Mouse (Mus musculus) intestine, embryonic 14.5 days (tissue): ENCODE results near the gene Dbndd2. TPM values are rescaled to one million over a fixed set of nuclear protein-coding genes. Genes with fewer than 3 reads are reported as not detected.

Experiments used
- ATAC-seq: fragments of 200-750 bp; cut with Nextera tagmentation; replicated peaks from 2 replicates; pipeline ENCODE4 v1.8.0; 2017; ENCODE audit warnings: low read depth, moderate number of reproducible peaks, moderate TSS enrichment, moderate library complexity; ENCODE audit not compliant: low FRiP score, low TSS enrichment
- DNase-seq: peaks from one replicate; pipeline ENCODE4 v3.0.0-alpha.2; 2018; ENCODE audit warnings: low spot score
- H3K27ac ChIP-seq: fragments of 300-500 bp; sonication (generic); 2 replicates; pipeline ENCODE4 v1.5.1; 2014; ENCODE audit warnings: low read depth, mild to moderate bottlenecking, control low read depth
- H3K27me3 ChIP-seq: fragments of 300-500 bp; sonication (generic); replicated peaks from 2 replicates; pipeline ENCODE4 v1.6.1; 2014; ENCODE audit warnings: low read length, control low read depth; ENCODE audit not compliant: control insufficient read depth, insufficient read depth
- H3K36me3 ChIP-seq: fragments of 300-500 bp; sonication (generic); 2 replicates; pipeline ENCODE4 v1.6.1; 2014; ENCODE audit warnings: low read length, control low read depth; ENCODE audit not compliant: control insufficient read depth, insufficient read depth
- H3K4me1 ChIP-seq: fragments of 300-500 bp; sonication (generic); replicated peaks from 2 replicates; pipeline ENCODE4 v1.6.1; 2014; ENCODE audit warnings: low read length, control low read depth, mixed read lengths; ENCODE audit not compliant: control insufficient read depth, insufficient read depth
- H3K4me2 ChIP-seq: fragments of 300-500 bp; sonication (generic); 2 replicates; pipeline ENCODE4 v1.6.1; 2014; ENCODE audit warnings: low read length
- H3K4me3 ChIP-seq: fragments of 300-500 bp; sonication (generic); 2 replicates; pipeline ENCODE4 v1.5.1; 2014; ENCODE audit warnings: low read depth, low read length, control low read depth, mixed read lengths
- H3K9ac ChIP-seq: fragments of 300-500 bp; sonication (generic); 2 replicates; pipeline ENCODE4 v1.6.1; 2014; ENCODE audit warnings: mild to moderate bottlenecking, low read length
- H3K9me3 ChIP-seq: fragments of 300-500 bp; sonication (generic); 2 replicates; pipeline ENCODE4 v1.6.1; 2016; ENCODE audit warnings: low read length, control low read depth; ENCODE audit not compliant: control insufficient read depth
- WGBS: fragments of 180-500 bp; shearing (Covaris S2); extraction: QIAGEN DNeasy Blood & Tissue Kit; methylation state at CpG from one replicate; pipeline ENCODE4 v1.1.7; 2014; 5-methylcytosine and 5-hydroxymethylcytosine counted together
- polyA plus RNA-seq: library from polyadenylated mRNA; unstranded; fragments of >200 nt; fragmentation: Nextera tagmentation; extraction: Ambion mirVana; gene quantifications from 2 replicates; pipeline ENCODE4 v1.2.1, GENCODE M21; 2014

The Dbndd2 gene
- polyA plus RNA-seq, 1 experiment from 2014 or later, result 9.4 TPM

GRCm38 (mm10) chr2:164441731-164442130, 44.2 kb upstream of the Dbndd2 start:
- Histone ChIP-seq H3K9ac (peak overlapping the region; percentile 10; the same call in 1 of the 2 replicates), H3K4me1 (peaks cover 9% of the 10 kb centered on the region), H3K9me3 (no peaks in the 10 kb centered on the region), H3K27ac (no peak overlapping the region), H3K27me3 (no peaks in the 10 kb centered on the region), H3K4me3 (peak overlapping the region; percentile 70), H3K4me2 (peak overlapping the region; percentile 79), H3K36me3 (no peaks in the 10 kb centered on the region)
- DNase-seq, result no peak
- 30% methylated on average over 7 of the region's 7 CpGs for WGBS
- no peak for ATAC-seq

DNA sequence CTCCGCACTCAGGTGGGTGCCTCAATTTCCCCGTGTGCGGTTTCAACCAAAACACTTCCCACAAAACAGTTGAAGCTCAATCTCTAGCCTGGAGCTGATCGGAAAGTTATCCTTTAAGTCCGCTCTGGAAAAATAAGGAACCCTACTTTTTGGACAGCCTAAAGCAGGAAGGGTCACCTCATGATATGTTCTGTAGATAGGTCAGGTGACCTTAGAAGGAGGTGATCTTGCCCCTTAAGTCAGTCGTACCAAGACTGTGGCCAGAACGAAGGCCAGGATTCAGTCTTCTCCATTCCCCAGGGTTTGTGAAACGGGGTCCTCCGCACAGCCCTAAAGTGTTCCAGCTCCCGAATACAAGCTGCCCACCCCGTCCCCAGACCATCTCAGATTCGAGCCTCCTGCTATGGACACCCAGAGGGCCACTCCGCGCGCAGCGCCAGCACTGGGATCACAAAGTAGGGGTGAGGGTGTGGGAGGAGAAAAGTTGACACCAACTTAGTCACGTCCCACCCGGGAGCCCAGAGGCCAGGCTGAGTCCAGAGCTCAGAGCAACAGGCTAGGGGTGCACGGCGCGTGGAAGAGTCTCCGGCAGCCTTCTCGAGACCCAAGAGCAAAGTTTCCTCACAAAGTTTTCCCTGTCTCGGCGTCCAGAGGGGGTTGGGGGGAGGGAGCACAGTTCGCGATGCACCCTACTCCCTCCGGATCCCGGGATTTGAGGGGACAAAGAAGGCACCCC, 43.4 kb upstream of the Dbndd2 start:
- Histone ChIP-seq H3K4me3 (peak overlapping the region; percentile 70), H3K9me3 (no peaks in the 10 kb centered on the region), H3K9ac (peak overlapping the region; percentile 84), H3K27me3 (no peaks in the 10 kb centered on the region), H3K4me1 (peaks cover 8% of the 10 kb centered on the region; the same call in 1 of the 2 replicates), H3K27ac (peak overlapping the region; percentile 59), H3K4me2 (peak overlapping the region; percentile 79), H3K36me3 (no peaks in the 10 kb centered on the region)
- ATAC-seq, result peak; percentile 42; the same call in 1 of the 2 replicates
- DNase-seq, result peak; percentile 82
- WGBS, result 2% methylated on average over 29 of the region's 29 CpGs

- Histone ChIP-seq H3K4me3 (peak overlapping the region; percentile 70), H3K27ac (peak overlapping the region; percentile 59), H3K4me1 (peaks cover 8% of the 10 kb centered on the region; the same call in 1 of the 2 replicates), H3K9me3 (no peaks in the 10 kb centered on the region), H3K4me2 (peak overlapping the region; percentile 79), H3K9ac (peak overlapping the region; percentile 84), H3K27me3 (no peaks in the 10 kb centered on the region), H3K36me3 (no peaks in the 10 kb centered on the region)
- 0% methylated on average over 24 of the region's 26 CpGs for WGBS
- ATAC-seq (peak; percentile 94), DNase-seq (peak; percentile 96)
Observed at GRCm38 (mm10) chr2:164443051-164443437, 42.9 kb upstream of the Dbndd2 start.

DNA sequence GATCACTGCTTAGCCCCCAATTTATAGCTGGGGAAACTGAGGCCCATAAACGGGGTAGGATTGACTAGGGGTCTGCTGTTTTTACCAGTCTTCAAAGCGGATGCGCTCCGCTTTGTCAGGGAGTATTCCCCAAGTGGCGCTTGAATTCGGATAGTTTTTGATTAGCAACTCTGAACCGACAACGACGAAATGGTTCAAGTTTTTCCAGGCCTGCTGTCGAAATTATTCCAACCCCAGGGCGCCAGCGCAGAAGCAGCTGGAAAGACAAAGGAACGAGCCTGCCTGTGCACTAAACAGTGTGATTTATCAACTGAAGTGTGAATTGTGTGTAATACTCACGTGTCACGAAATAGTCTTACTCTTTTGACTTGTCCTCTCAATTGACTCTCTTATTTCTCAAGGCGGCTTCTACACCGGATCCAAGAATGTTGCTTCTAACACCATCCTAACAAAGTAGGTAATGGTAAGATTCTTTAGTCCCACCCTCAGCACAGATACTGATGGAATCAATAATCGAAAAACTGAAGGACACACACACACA, 42.4 kb upstream of the Dbndd2 start, which contains the start of gene Sdc4:
Gene Sdc4 (minus strand): TSS at position 428 of the 541 bp plus-strand sequence.
- ATAC-seq, result peak; percentile 4; the same call in 1 of the 2 replicates

DNA sequence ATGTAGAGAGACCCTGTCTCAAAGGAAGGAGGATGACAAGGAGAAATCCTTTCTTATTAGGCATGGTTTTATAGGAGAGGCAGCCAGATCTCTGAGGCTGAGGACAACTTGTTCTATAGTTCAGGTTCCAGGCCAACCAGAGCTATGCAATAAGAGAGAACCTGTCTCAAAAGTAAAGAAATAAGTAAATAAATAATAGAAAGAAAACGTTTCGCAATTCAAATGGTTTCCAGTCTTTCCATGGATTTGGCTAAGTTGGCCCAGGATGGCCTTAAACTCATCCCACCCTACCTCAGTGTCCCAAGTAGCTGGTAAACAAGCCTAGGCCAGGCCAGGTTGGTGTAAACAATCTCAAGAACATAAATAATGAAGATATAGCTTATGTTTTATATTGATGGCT, 41.2 kb upstream of the Dbndd2 start:
- ATAC-seq (no peak), DNase-seq (no peak)
- Histone ChIP-seq H3K4me1 (peaks cover 14% of the 10 kb centered on the region; the same call in 1 of the 2 replicates), H3K27ac (no peak overlapping the region), H3K4me2 (no peak overlapping the region), H3K27me3 (no peaks in the 10 kb centered on the region), H3K9ac (no peak overlapping the region), H3K4me3 (no peak overlapping the region), H3K36me3 (no peaks in the 10 kb centered on the region), H3K9me3 (no peaks in the 10 kb centered on the region)
- WGBS, result 78% methylated on average over 2 of the region's 2 CpGs

More for the DNA sequence above, 42.4 kb upstream of the Dbndd2 start, which contains the start of gene Sdc4:
- peak within 1 kb of the TSS; percentile 70 for H3K4me3 ChIP-seq
- 10% methylated on average over 18 of the region's 18 CpGs for WGBS
- no peaks in the 10 kb centered on the region for H3K9me3 ChIP-seq
- peaks cover 8% of the 10 kb centered on the region; the same call in 1 of the 2 replicates for H3K4me1 ChIP-seq
- peak within 1 kb of the TSS; percentile 79 for H3K4me2 ChIP-seq
- H3K27me3 ChIP-seq, result no peaks in the 10 kb centered on the region
- no peaks in the 10 kb centered on the region for H3K36me3 ChIP-seq
- peak within 1 kb of the TSS; percentile 59 for H3K27ac ChIP-seq
- DNase-seq, result no peak
- H3K9ac ChIP-seq, result peak within 1 kb of the TSS; percentile 84

DNA sequence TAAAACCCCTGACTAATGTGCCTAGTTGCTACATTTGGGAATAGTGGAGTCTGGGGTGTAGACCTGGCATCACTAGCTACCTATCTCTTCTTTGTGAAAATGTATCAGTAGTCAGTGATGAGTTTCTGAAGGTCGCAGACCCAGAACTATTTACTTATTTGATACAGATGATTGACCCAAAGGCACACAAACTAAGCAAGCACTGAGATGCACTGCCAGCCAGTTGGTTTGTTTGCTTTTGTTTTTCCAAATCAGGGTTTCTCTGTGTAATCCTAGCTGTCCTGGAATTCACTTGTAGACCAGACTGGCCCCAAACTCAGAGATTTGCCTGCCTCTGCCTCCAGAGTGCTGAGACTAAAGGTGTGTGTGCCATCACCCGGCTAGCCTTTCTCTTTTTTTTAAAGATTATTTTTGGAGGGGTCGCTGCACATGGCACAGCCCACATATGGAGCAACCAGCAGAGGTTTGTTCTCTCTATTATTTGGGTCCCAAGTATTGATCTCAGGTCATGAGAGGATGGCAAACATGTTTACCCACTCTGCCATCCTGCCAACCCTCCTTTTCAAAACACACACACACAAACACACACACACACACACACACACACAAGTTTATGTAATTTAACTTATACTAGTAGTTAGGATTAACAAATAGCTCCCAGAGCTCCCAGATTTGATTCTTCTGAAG, 40.4 kb upstream of the Dbndd2 start:
- no peak overlapping the region for H3K9ac ChIP-seq
- 0 out of 2 replicates have a peak, but pooled peaks cover 11% of the 10 kb centered on the region for H3K4me1 ChIP-seq
- 83% methylated on average over 3 of the region's 3 CpGs for WGBS
- H3K36me3 ChIP-seq, result no peaks in the 10 kb centered on the region
- ATAC-seq (no peak), DNase-seq (no peak)
- no peak overlapping the region for H3K4me2 ChIP-seq
- H3K9me3 ChIP-seq, result no peaks in the 10 kb centered on the region
- H3K27ac ChIP-seq, result no peak overlapping the region
- H3K4me3 ChIP-seq, result no peak overlapping the region
- H3K27me3 ChIP-seq, result no peaks in the 10 kb centered on the region

DNA sequence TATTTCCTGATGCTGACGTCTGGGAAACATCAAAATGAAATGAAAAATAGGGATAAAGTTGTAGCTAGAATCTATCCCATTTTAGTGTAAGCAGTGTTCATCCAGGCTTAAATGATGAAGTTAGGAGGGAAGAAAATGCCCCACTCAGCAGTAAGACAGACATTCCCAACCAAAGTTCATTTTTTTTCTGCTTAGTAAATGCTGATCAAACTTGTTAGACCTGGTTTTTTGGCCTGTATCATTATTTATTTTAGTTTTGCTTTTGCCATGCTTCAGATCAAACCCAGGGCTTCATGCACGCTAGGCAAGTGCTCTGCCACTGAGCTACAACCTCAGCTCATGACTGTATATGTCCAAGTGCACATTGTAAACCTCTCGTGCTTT, 39.8 kb upstream of the Dbndd2 start:
- no peak overlapping the region for H3K4me3 ChIP-seq
- no peak overlapping the region for H3K27ac ChIP-seq

DNA sequence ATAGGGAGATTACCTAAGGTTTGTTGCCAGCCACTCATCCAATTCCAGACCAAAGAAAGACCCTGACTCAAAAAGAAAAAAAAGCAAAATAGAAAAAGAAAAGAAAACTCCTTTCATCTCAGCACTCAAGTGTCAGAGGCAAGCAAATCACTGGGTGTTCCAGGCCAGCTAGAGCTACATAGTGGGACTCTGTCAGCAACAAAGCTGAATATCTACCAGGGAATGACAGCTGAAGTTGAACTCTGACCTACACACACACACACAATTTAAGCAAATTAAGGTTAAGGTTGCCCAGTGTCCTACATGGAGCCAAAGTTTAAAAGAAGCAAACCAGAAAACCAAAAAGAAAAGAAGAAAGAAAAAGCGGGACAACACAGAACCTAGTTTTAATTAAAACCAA, 37.8 kb upstream of the Dbndd2 start:
- Histone ChIP-seq H3K27me3 (no peaks in the 10 kb centered on the region), H3K36me3 (no peaks in the 10 kb centered on the region), H3K4me1 (0 out of 2 replicates have a peak, but pooled peaks cover 11% of the 10 kb centered on the region), H3K9me3 (no peaks in the 10 kb centered on the region), H3K4me2 (no peak overlapping the region), H3K4me3 (no peak overlapping the region), H3K9ac (no peak overlapping the region), H3K27ac (no peak overlapping the region)
- ATAC-seq (no peak), DNase-seq (no peak)
- 86% methylated on average over 1 of the region's 1 CpGs for WGBS

More for the DNA sequence above, 39.8 kb upstream of the Dbndd2 start:
- DNase-seq (no peak), ATAC-seq (no peak)
- H3K4me1 ChIP-seq, result 0 out of 2 replicates have a peak, but pooled peaks cover 11% of the 10 kb centered on the region
- H3K4me2 ChIP-seq, result no peak overlapping the region
- H3K9ac ChIP-seq, result no peak overlapping the region
- 70% methylated on average over 3 of the region's 3 CpGs for WGBS
- H3K36me3 ChIP-seq, result no peaks in the 10 kb centered on the region
- H3K27me3 ChIP-seq, result no peaks in the 10 kb centered on the region
- no peaks in the 10 kb centered on the region for H3K9me3 ChIP-seq
